Mouse (Mus musculus) liver (tissue): ENCODE measurements around the gene Epc2.
"Not testable (repeated sequence)": the region's sequence is repeated elsewhere in the genome, so short reads cannot be mapped to it uniquely, and the experiment has no call there.

Experiments used
- DNase-seq: peaks from one replicate; pipeline ENCODE4 v3.0.0-alpha.2; 2020; ENCODE audit warnings: mixed read lengths

Gene Epc2

GRCm38 (mm10) chr2:49472443-49472842, 21.2 kb downstream of the Epc2 start:
- no peak for DNase-seq

- no peak for DNase-seq
Measured at GRCm38 (mm10) chr2:49482146-49482545, 30.9 kb downstream of the Epc2 start.

GRCm38 (mm10) chr2:49483382-49483781, 32.1 kb downstream of the Epc2 start:
- no peak for DNase-seq

GRCm38 (mm10) chr2:49501435-49501834, 50.1 kb downstream of the Epc2 start:
- no peak for DNase-seq

GRCm38 (mm10) chr2:49503596-49503995, 52.3 kb downstream of the Epc2 start:
- peak; percentile 42 for DNase-seq

GRCm38 (mm10) chr2:49505151-49505550, 53.9 kb downstream of the Epc2 start:
- DNase-seq: not testable (repeated sequence)

GRCm38 (mm10) chr2:49510832-49511231, 59.5 kb downstream of the Epc2 start:
- DNase-seq: no peak

GRCm38 (mm10) chr2:49516011-49516410, 64.7 kb downstream of the Epc2 start:
- no peak for DNase-seq

- DNase-seq: no peak
Measured at GRCm38 (mm10) chr2:49520409-49520808, 69.1 kb downstream of the Epc2 start.

- no peak for DNase-seq
Measured at GRCm38 (mm10) chr2:49520989-49521388, 69.7 kb downstream of the Epc2 start.

GRCm38 (mm10) chr2:49521564-49521963, 70.3 kb downstream of the Epc2 start:
- no peak for DNase-seq

GRCm38 (mm10) chr2:49522578-49522977, 71.3 kb downstream of the Epc2 start:
- DNase-seq: no peak

- no peak for DNase-seq
Measured at GRCm38 (mm10) chr2:49537147-49537546, 85.9 kb downstream of the Epc2 start.

GRCm38 (mm10) chr2:49538056-49538455, 86.8 kb downstream of the Epc2 start:
- DNase-seq: no peak

- no peak for DNase-seq
Measured at GRCm38 (mm10) chr2:49539745-49540144, 88.5 kb downstream of the Epc2 start.

GRCm38 (mm10) chr2:49547813-49548212, 96.5 kb downstream of the Epc2 start:
- DNase-seq: no peak

GRCm38 (mm10) chr2:49548492-49548891, 97.2 kb downstream of the Epc2 start:
- DNase-seq: no peak

GRCm38 (mm10) chr2:49553096-49553495, 101.8 kb downstream of the Epc2 start:
- DNase-seq: no peak

- DNase-seq: no peak
Measured at GRCm38 (mm10) chr2:49557339-49557738, 106.1 kb downstream of the Epc2 start.

- DNase-seq: no peak
Measured at GRCm38 (mm10) chr2:49558361-49558760, 107.1 kb downstream of the Epc2 start.

GRCm38 (mm10) chr2:49562688-49563350, 111.5 kb downstream of the Epc2 start:
- DNase-seq: no peak

GRCm38 (mm10) chr2:49569862-49570777, 118.8 kb downstream of the Epc2 start:
- no peak for DNase-seq

GRCm38 (mm10) chr2:49570778-49571101, 119.5 kb downstream of the Epc2 start:
- DNase-seq: no peak
